Mouse (Mus musculus): ENCODE measurements around the gene Bap1.

GRCm38 (mm10) chr14:31233070-31233995 is 17.9 kb upstream of the Bap1 start:
- no peak for TF ChIP-seq CTCF (IDR thresholded peaks at IDR 0.05; ENCODE audit: control insufficient read depth, insufficient read depth, insufficient read length)
- no peak for TF ChIP-seq MAX (IDR thresholded peaks at IDR 0.05)
- TF ChIP-seq MYOG (IDR thresholded peaks at IDR 0.05; ENCODE audit: control insufficient read depth, extremely low read depth, insufficient read length) = no peak
- TF ChIP-seq CEBPB (IDR thresholded peaks at IDR 0.05; ENCODE audit: low read depth) = no peak
- TF ChIP-seq USF1 (IDR thresholded peaks at IDR 0.05; ENCODE audit: low read depth) = no peak
- TF ChIP-seq MYOD1 (IDR thresholded peaks at IDR 0.05; ENCODE audit: control insufficient read depth, insufficient read length, low read depth) = no peak
